Mouse (Mus musculus) cerebellum, adult 2 months (tissue): ENCODE results near the gene Fancl.

Experiments
- CTCF ChIP-seq: fragments of 200-500 bp; IDR thresholded peaks from 2 replicates; pipeline ENCODE4 v1.5.1; 2011; ENCODE audit warnings: low read depth, mild to moderate bottlenecking, control low read depth, low read length, moderate library complexity, borderline replicate concordance; ENCODE audit not compliant: insufficient read depth
- POLR2A ChIP-seq: fragments of 200-500 bp; IDR thresholded peaks from 2 replicates; pipeline ENCODE4 v1.6.1; 2011; ENCODE audit warnings: low read length, control low read depth, borderline replicate concordance; ENCODE audit not compliant: insufficient read depth

- TF ChIP-seq POLR2A (no peak), CTCF (no peak)
Observed at GRCm38 (mm10) chr11:26412972-26413371, 27.0 kb downstream of the Fancl start.
